Comparison of ENCODE assay signal across 1 mouse cellular context in genomic region chr5:137333512-137334174, GRCm38 (mm10).
TF ChIP-seq lines count a peak whose summit lies in the region.

TSS of gene Slc12a9 (minus strand) at chr5:137333597.

TF ChIP-seq in CH12.LX, 34 proteins besides CTCF, POLR2A, EP300 and RAD21 (continued from another document):
- TF ChIP-seq MXI1 (IDR thresholded peaks at IDR 0.05; ENCODE audit: low read depth, low read length) (peak; percentile 97), IRF4 (IDR thresholded peaks at IDR 0.05; ENCODE audit: low read depth, low read length) (0 out of 2 replicates have a peak, but pooled peaks have one; percentile 5), SMC3 (IDR thresholded peaks at IDR 0.05; ENCODE audit: low read depth, low read length) (peak; percentile 60), ZMIZ1 (IDR thresholded peaks at IDR 0.05; ENCODE audit: low read depth, low read length) (no peak; the same call in 1 of the 2 replicates)
TF ChIP-seq in CH12.LX: peak in this region for 11.
